Mouse (Mus musculus) cerebellum, adult 18-20 months (tissue): Measurements from ENCODE around the gene Foxc2.

Experiments
- DNase-seq, 2 experiments: peaks; one replicate each; pipeline ENCODE4 v3.0.0; 2021

Gene Foxc2

GRCm38 (mm10) chr8:121152394-121152793 lies 36.4 kb downstream of the Foxc2 start:
- DNase-seq, result no peak

DNA sequence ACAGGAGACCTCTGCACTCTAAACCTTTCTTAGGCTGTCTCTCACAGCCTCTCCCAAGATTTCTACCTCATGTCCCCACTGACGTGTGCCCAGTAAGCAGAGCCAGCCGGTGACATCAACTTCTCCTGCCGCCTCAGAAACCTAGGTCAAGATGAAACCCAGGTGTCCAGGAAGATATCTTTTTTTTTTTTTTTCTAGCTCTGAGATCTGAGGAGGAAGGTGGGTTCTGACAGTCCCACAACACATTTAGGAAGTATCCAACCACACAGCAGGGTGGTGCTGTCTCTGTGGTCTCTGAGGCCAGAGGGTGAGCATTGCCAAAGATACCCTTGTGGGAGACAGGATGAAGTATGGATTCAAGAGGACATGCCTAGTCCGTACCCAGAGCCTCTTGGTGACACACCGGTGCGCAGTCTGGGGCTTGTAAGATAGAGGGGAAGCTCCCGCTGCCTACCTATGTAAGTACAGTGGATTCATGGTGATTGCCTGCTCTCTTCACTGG lies 41.1 kb downstream of the Foxc2 start:
- no peak for DNase-seq

DNA sequence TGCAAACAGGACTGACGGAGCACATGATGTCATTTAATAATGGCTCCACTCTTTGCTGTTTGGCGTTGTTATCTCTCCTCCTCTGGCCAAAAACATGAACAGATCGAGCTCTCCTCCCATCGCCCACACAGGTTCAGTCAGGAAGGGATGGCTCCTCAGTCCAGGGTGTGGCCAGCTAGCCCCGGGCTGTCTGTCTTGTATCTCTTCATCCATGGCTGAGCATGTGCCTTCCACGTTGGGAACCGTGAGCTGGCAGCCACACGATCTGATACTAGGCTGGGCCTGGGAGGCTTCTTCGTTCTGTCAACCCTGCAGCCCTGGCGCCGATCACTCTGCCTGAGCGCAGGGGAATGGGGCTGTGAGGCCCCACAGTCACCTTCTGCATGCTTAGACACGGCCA lies 42.8 kb downstream of the Foxc2 start:
- DNase-seq, result no peak

DNA sequence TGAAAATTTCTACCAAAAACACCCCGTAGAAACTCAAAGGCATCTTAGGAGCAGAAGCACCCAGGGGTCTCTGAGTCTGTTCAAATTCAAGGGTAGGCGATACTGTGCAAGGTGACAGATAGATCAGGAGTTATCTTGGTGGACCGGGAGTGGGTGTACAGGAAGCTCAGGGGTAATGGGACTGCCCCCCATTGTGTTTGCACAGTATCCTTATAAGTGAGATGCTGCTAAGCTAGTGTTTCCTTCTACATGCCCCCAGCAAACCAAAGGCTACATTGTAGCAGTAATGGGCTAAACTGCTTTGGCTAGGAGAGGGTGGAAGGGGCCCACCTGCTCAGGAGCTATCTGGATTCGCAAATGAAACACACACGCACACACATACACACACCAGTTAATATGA lies 45.5 kb downstream of the Foxc2 start:
- no peak for DNase-seq

GRCm38 (mm10) chr8:121162413-121162812 lies 46.4 kb downstream of the Foxc2 start:
- no peak for DNase-seq

- no peak for DNase-seq
Observed at GRCm38 (mm10) chr8:121162906-121163695, 47.1 kb downstream of the Foxc2 start.

DNA sequence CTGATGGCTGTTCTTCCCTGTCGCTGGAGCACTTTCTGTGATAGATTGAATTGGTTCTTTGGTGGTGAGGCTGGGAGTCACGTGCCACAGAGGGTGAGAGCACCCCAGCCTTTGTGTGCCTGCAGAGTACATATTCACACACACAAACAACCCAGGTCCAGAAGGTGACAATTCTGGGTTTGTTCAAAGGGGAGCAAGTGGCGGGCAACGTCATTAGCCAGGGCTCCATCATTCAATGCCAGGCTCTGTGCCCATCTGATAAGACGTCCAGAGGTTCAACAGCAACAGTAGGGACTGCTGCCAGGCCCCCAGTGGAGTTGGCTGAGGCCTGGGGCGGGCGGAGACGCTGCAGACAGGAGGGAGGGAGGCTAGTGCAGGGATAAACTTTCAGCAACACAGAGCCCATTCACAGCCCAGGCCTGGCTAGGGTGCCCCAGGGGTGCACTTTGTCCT lies 48.1 kb downstream of the Foxc2 start:
- no peak for DNase-seq

DNA sequence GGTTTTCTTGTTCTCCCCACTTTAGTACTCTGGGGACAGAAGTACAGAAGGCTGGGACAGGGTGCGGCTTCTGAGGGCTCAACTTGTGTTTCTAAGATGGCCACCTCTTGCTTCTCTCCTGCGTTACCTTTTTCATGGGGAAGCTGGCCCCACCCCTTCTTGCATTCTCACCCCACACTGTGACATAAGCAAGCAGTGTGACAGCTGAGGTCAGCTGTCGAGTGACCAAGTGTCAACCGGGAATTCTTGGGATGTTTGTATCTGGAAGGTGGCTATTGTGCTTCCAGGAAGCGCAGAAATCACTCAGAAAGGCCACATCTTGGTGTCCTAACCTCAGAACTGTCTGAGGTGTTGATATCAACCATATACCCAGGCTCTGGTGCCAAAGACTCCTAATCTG lies 52.1 kb downstream of the Foxc2 start:
- DNase-seq, result no peak
